Mouse (Mus musculus) embryonic facial prominence, embryonic 13.5 days (tissue): ENCODE results near the gene Vstm5. TPM values are rescaled to one million over a fixed set of nuclear protein-coding genes. Genes with fewer than 3 reads are reported as not detected.
"Not testable (repeated sequence)": the region's sequence is repeated elsewhere in the genome, so short reads cannot be mapped to it uniquely, and the experiment has no call there.

Experiments
- ATAC-seq: fragments of 200-750 bp; cut with Nextera tagmentation; 2 replicates; pipeline ENCODE4 v1.8.0; 2017; ENCODE audit warnings: low read depth; ENCODE audit not compliant: insufficient number of reproducible peaks, insufficient read depth, low FRiP score, low TSS enrichment
- H3K27ac ChIP-seq: fragments of 300-500 bp; sonication (generic); 2 replicates; pipeline ENCODE4 v1.5.1; 2015; ENCODE audit warnings: moderate library complexity, mild to moderate bottlenecking, inconsistent platforms
- H3K27me3 ChIP-seq: fragments of 300-500 bp; sonication (generic); 2 replicates; pipeline ENCODE4 v1.6.1; 2015; ENCODE audit warnings: mild to moderate bottlenecking, inconsistent platforms
- H3K36me3 ChIP-seq: fragments of 300-500 bp; sonication (generic); 2 replicates; pipeline ENCODE4 v1.6.1; 2015; ENCODE audit warnings: mild to moderate bottlenecking, inconsistent platforms
- H3K4me1 ChIP-seq: fragments of 300-500 bp; sonication (generic); 2 replicates; pipeline ENCODE4 v1.6.1; 2015; ENCODE audit warnings: inconsistent platforms
- H3K4me2 ChIP-seq: fragments of 300-500 bp; sonication (generic); 2 replicates; pipeline ENCODE4 v1.6.1; 2015; ENCODE audit warnings: moderate library complexity, mild to moderate bottlenecking, inconsistent platforms
- H3K4me3 ChIP-seq: fragments of 300-500 bp; sonication (generic); 2 replicates; pipeline ENCODE4 v1.5.1; 2015; ENCODE audit warnings: mild to moderate bottlenecking, inconsistent platforms
- H3K9ac ChIP-seq: fragments of 300-500 bp; sonication (generic); 2 replicates; pipeline ENCODE4 v1.6.1; 2015; ENCODE audit warnings: mild to moderate bottlenecking, inconsistent platforms
- H3K9me3 ChIP-seq: fragments of 300-500 bp; sonication (generic); 2 replicates; pipeline ENCODE4 v1.6.1; 2016; ENCODE audit warnings: inconsistent platforms
- WGBS: fragments of 180-500 bp; shearing (Covaris S2); methylation state at CpG from one replicate; pipeline ENCODE4 v1.1.7; 2015; ENCODE audit warnings: mixed read lengths; 5-methylcytosine and 5-hydroxymethylcytosine counted together
- polyA plus RNA-seq: library from polyadenylated mRNA; unstranded; fragments of >200 nt; fragmentation: Nextera tagmentation; extraction: Ambion mirVana; gene quantifications from 2 replicates; pipeline ENCODE4 v1.2.1, GENCODE M21; 2015

The Vstm5 gene
- 4.2 and 4.3 TPM in 2 replicates for polyA plus RNA-seq

- no peak within 1 kb of the TSS; the same call in 1 of the 2 replicates for H3K27ac ChIP-seq
- H3K9ac ChIP-seq, result peak within 1 kb of the TSS; percentile 70
- peaks cover 15% of the 10 kb centered on the region for H3K4me1 ChIP-seq
- peaks cover 9% of the 10 kb centered on the region; the same call in 1 of the 2 replicates for H3K27me3 ChIP-seq
- WGBS, result 5% methylated on average over 35 of the region's 35 CpGs
- H3K4me3 ChIP-seq, result peak within 1 kb of the TSS; percentile 53
- no peaks in the 10 kb centered on the region for H3K36me3 ChIP-seq
- H3K9me3 ChIP-seq, result no peaks in the 10 kb centered on the region
- peak within 1 kb of the TSS; percentile 82 for H3K4me2 ChIP-seq
- ATAC-seq, result peak; percentile 78
These were observed at the start of gene Vstm5 for GRCm38 (mm10) chr9:15239042-15239925. Gene Vstm5, plus strand, starts transcription at chr9:15239045.

- H3K9ac ChIP-seq, H3K9me3 ChIP-seq, ATAC-seq, H3K4me1 ChIP-seq, H3K4me2 ChIP-seq, H3K36me3 ChIP-seq, H3K27ac ChIP-seq, H3K27me3 ChIP-seq, H3K4me3 ChIP-seq: not testable (repeated sequence)
- 84% methylated on average over 10 of the region's 10 CpGs for WGBS
These were observed 44.0 kb upstream of the Vstm5 start for GRCm38 (mm10) chr9:15194806-15195205.

DNA sequence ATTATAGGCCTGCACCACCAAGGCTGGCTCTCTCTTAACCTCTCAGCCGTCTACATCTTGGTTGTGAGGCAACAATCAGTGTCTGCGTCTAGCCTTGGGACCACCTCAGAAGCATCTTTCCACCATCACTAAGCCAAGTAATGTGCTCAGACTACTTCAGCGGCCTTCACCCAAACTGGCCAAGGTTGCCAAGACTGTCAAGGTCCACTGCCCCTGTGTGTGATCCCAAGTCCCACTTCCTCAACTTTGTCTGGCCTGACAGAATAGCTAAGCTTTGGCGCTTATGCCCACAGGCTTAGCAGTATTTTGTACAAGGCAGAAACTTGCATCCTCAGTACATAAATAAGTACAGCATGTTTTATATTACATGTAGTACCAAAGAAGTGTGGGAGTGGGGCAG lies 32.2 kb upstream of the Vstm5 start:
- H3K36me3 ChIP-seq, result no peaks in the 10 kb centered on the region
- ATAC-seq, result no peak
- H3K27ac ChIP-seq, result no peak overlapping the region
- H3K4me3 ChIP-seq, result no peak overlapping the region
- H3K4me1 ChIP-seq, result no peaks in the 10 kb centered on the region
- no peaks in the 10 kb centered on the region for H3K9me3 ChIP-seq
- H3K27me3 ChIP-seq, result no peaks in the 10 kb centered on the region
- no peak overlapping the region for H3K4me2 ChIP-seq
- no peak overlapping the region for H3K9ac ChIP-seq
- 85% methylated on average over 4 of the region's 4 CpGs for WGBS

GRCm38 (mm10) chr9:15209320-15209719 lies 29.5 kb upstream of the Vstm5 start:
- H3K36me3 ChIP-seq, result no peaks in the 10 kb centered on the region
- whole genome bisulfite sequencing, result 63% methylated on average over 2 of the region's 2 CpGs

DNA sequence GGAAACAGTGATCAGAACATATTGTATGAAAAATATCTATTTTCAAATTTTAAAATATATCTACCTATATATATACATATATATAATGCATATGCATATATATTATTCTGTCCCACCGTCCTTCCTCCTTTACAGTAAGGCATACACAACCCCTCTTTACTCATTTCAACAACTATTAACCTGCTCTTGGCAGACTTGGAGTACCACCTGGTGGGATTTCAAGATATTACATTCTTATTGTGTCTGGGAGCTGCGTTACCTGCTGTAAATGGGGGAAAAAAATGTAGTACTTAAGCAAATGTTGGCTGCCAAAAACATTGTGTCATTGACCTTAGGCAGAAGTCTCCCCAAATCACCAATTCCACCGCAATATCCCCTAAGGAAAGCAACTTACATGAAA lies 27.0 kb upstream of the Vstm5 start:
- 73% methylated on average over 3 of the region's 3 CpGs for WGBS
- H3K9me3 ChIP-seq, result no peaks in the 10 kb centered on the region
- H3K27ac ChIP-seq, result no peak overlapping the region
- H3K9ac ChIP-seq, result no peak overlapping the region
- ATAC-seq, result no peak
- H3K4me1 ChIP-seq, result no peaks in the 10 kb centered on the region
- no peaks in the 10 kb centered on the region for H3K36me3 ChIP-seq
- H3K27me3 ChIP-seq, result no peaks in the 10 kb centered on the region
- no peak overlapping the region for H3K4me3 ChIP-seq
- H3K4me2 ChIP-seq, result no peak overlapping the region

More at GRCm38 (mm10) chr9:15209320-15209719, 29.5 kb upstream of the Vstm5 start:
- ATAC-seq, result no peak
- H3K27ac ChIP-seq, result no peak overlapping the region
- H3K27me3 ChIP-seq, result no peaks in the 10 kb centered on the region
- H3K4me3 ChIP-seq, result no peak overlapping the region
- no peaks in the 10 kb centered on the region for H3K4me1 ChIP-seq
- H3K9me3 ChIP-seq, result no peaks in the 10 kb centered on the region
- H3K9ac ChIP-seq, result no peak overlapping the region
- H3K4me2 ChIP-seq, result no peak overlapping the region

GRCm38 (mm10) chr9:15213695-15214094 lies 25.1 kb upstream of the Vstm5 start:
- Histone ChIP-seq H3K4me2 (no peak overlapping the region), H3K4me3 (no peak overlapping the region), H3K9ac (no peak overlapping the region), H3K4me1 (no peaks in the 10 kb centered on the region), H3K9me3 (no peaks in the 10 kb centered on the region), H3K27me3 (no peaks in the 10 kb centered on the region), H3K27ac (no peak overlapping the region), H3K36me3 (no peaks in the 10 kb centered on the region)
- 81% methylated on average over 1 of the region's 1 CpGs for WGBS
- ATAC-seq, result no peak

- Histone ChIP-seq H3K27me3 (no peaks in the 10 kb centered on the region), H3K9me3 (no peaks in the 10 kb centered on the region), H3K9ac (no peak overlapping the region), H3K4me3 (no peak overlapping the region), H3K4me2 (no peak overlapping the region), H3K27ac (no peak overlapping the region), H3K36me3 (no peaks in the 10 kb centered on the region), H3K4me1 (no peaks in the 10 kb centered on the region)
- WGBS, result 50% methylated on average over 2 of the region's 2 CpGs
- no peak for ATAC-seq
These were observed 13.9 kb upstream of the Vstm5 start for GRCm38 (mm10) chr9:15224912-15225311.

GRCm38 (mm10) chr9:15232445-15232844 lies 6.4 kb upstream of the Vstm5 start:
- Histone ChIP-seq H3K4me2 (no peak overlapping the region), H3K27me3 (no peaks in the 10 kb centered on the region; the same call in 1 of the 2 replicates), H3K4me1 (no peaks in the 10 kb centered on the region), H3K27ac (no peak overlapping the region), H3K9me3 (no peaks in the 10 kb centered on the region), H3K36me3 (no peaks in the 10 kb centered on the region), H3K4me3 (no peak overlapping the region), H3K9ac (no peak overlapping the region)
- ATAC-seq, result no peak
- WGBS, result 88% methylated on average over 3 of the region's 3 CpGs

DNA sequence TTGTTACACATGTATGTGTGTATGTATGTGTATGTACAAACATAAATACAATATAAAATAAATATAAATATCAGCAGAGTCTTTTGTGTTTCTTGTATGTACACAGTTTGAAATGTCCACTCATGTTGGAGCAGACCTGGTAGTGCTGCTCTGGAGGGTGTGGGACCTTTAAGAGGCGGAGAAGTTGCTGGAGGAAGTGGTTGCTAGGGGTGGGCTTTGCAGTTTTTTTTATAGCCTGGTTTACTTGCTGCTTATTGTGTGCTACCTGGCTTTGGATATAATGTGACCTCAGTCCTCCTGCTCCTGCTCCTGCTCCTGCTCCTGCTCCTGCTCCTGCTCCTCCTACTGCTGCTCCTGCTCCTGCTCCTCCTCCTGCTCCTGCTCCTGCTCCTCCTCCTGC lies 5.2 kb upstream of the Vstm5 start:
- H3K4me3 ChIP-seq, result no peak overlapping the region
- no peaks in the 10 kb centered on the region for H3K36me3 ChIP-seq
- no peaks in the 10 kb centered on the region; the same call in 1 of the 2 replicates for H3K27me3 ChIP-seq
- no peaks in the 10 kb centered on the region for H3K9me3 ChIP-seq
- H3K27ac ChIP-seq, result no peak overlapping the region
- H3K9ac ChIP-seq, result no peak overlapping the region
- H3K4me2 ChIP-seq, result no peak overlapping the region
- 87% methylated on average over 1 of the region's 1 CpGs for WGBS
- ATAC-seq, result no peak
- H3K4me1 ChIP-seq, result peaks cover 4% of the 10 kb centered on the region

DNA sequence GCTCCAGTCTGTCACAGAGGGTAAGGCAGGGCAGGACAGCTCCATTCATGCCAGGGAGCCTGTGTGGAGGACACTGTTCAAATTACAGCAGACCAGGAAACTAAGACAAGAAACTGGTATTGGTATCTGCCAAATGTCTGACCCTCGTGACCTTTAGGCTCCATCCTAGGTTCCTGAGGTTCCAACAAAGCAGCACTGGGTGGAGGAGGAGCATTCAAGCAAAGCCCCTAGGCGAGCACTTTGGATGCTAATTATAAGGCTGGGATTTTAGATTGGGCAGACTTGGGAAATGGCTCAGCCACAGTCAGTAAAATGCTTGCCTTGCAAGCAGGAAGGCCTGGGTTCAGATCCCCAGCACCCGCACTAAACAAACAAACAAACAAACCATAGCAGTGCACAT lies 2.9 kb upstream of the Vstm5 start:
- Histone ChIP-seq H3K36me3 (no peaks in the 10 kb centered on the region), H3K4me1 (peaks cover 15% of the 10 kb centered on the region), H3K27me3 (peaks cover 7% of the 10 kb centered on the region; the same call in 1 of the 2 replicates), H3K4me3 (no peak overlapping the region), H3K27ac (no peak overlapping the region), H3K4me2 (no peak overlapping the region), H3K9me3 (no peaks in the 10 kb centered on the region), H3K9ac (no peak overlapping the region)
- 68% methylated on average over 3 of the region's 3 CpGs for WGBS
- no peak for ATAC-seq

DNA sequence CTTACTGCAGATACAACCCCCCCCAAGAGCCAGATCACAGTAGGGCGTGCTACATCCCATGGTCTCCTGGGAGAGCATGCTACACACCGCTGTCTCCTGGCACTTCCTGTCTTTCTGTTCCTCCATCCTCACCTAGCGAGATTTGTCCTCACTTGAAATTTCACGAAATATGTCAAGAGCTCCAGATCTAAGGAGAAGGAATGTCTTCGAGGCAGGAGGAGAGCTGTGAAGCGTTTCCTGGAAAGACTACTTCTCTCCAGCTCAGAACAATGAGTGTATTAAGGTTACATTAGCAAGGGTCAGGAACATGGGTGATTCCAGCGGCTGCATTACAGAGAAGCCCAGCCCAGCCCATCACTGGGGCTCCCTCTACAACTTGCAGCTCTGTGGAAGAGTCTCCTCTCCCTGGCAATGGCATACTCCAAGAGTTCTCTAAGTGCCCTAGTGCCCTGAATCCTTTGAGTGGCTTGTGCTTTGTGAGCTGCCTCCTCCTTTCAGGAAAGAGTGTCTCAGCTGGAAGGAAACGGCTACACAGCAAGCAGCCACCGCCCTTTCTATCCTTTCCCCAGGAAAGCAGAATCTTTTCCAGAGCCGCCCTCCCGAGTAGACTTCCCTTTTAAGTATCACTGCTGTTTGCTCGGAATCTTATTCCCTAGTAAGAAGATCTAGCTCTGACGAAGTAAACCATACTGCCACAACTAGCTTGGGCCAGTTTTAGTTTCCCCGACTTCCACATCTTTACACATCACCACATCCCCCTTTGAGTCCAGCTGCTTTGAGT lies 1.1 kb upstream of the Vstm5 start:
- 42% methylated on average over 14 of the region's 14 CpGs for WGBS
- H3K27me3 ChIP-seq, result peaks cover 9% of the 10 kb centered on the region; the same call in 1 of the 2 replicates
- H3K27ac ChIP-seq, result no peak overlapping the region
- ATAC-seq, result no peak
- no peaks in the 10 kb centered on the region for H3K9me3 ChIP-seq
- no peak overlapping the region for H3K4me3 ChIP-seq
- no peaks in the 10 kb centered on the region for H3K36me3 ChIP-seq
- no peak overlapping the region for H3K4me2 ChIP-seq
- H3K4me1 ChIP-seq, result peaks cover 15% of the 10 kb centered on the region
- no peak overlapping the region for H3K9ac ChIP-seq
